Mouse (Mus musculus): ENCODE results near the gene Rfx1. TPM values are rescaled to one million over a fixed set of nuclear protein-coding genes. Genes with fewer than 3 reads are reported as not detected.

The Rfx1 gene
- polyA plus RNA-seq (2016; fragmentation: Nextera tagmentation; extraction: Ambion mirVana) = 9.7 TPM in 2 replicates

GRCm38 (mm10) chr8:84066291-84066930 is at the start of gene Rfx1:
Gene Rfx1, plus strand, starts transcription at chr8:84066834.
- Histone ChIP-seq H3K9me3 (no peaks in the 10 kb centered on the region), H3K36me3 (replicated peaks) (no peaks in the 10 kb centered on the region), H3K4me1 (peaks cover 37% of the 10 kb centered on the region), H3K27me3 (replicated peaks; ENCODE audit: low read depth, poor library complexity, severe bottlenecking) (no peaks in the 10 kb centered on the region), H3K4me3 (peak within 1 kb of the TSS; percentile 92), H3K27ac (replicated peaks) (peak within 1 kb of the TSS; percentile 97)
- WGBS = under 1% methylated on average over 51 of the region's 51 CpGs
- DNase-seq (ENCODE audit: low spot score) = peak; percentile 99

- WGBS = 89% methylated on average over 9 of the region's 9 CpGs
- peaks cover 57% of the 10 kb centered on the region for H3K27me3 ChIP-seq (replicated peaks; ENCODE audit: low read depth, poor library complexity, severe bottlenecking)
Observed at GRCm38 (mm10) chr8:84019738-84020137, 46.9 kb upstream of the Rfx1 start.

GRCm38 (mm10) chr8:84021096-84021495 is 45.5 kb upstream of the Rfx1 start, which contains the start of gene Palm3:
Gene Palm3, plus strand, starts transcription at chr8:84021471.
- Histone ChIP-seq H3K4me1 (peaks cover 43% of the 10 kb centered on the region), H3K4me3 (peak within 1 kb of the TSS; percentile 40), H3K27ac (replicated peaks) (peak within 1 kb of the TSS; percentile 61), H3K27me3 (replicated peaks; ENCODE audit: low read depth, poor library complexity, severe bottlenecking) (peaks cover 65% of the 10 kb centered on the region), H3K36me3 (replicated peaks) (no peaks in the 10 kb centered on the region), H3K9me3 (peaks cover under 1% of the 10 kb centered on the region; the same call in 1 of the 2 replicates)
- 9% methylated on average over 18 of the region's 18 CpGs for WGBS
- peak; percentile 62 for DNase-seq (ENCODE audit: low spot score)

More at GRCm38 (mm10) chr8:84019738-84020137, 46.9 kb upstream of the Rfx1 start:
- peaks cover 34% of the 10 kb centered on the region for H3K4me1 ChIP-seq
- H3K9me3 ChIP-seq = peaks cover 4% of the 10 kb centered on the region; the same call in 1 of the 2 replicates
- no peak overlapping the region for H3K27ac ChIP-seq (replicated peaks)
- no peak overlapping the region for H3K4me3 ChIP-seq
- no peaks in the 10 kb centered on the region for H3K36me3 ChIP-seq (replicated peaks)
- DNase-seq (ENCODE audit: low spot score) = no peak

- peak overlapping the region; percentile 40 for H3K4me3 ChIP-seq
- 51% methylated on average over 12 of the region's 12 CpGs for WGBS
- H3K36me3 ChIP-seq (replicated peaks) = no peaks in the 10 kb centered on the region
- no peaks in the 10 kb centered on the region for H3K9me3 ChIP-seq
- peaks cover 47% of the 10 kb centered on the region for H3K4me1 ChIP-seq
- peak overlapping the region; percentile 61 for H3K27ac ChIP-seq (replicated peaks)
- peaks cover 70% of the 10 kb centered on the region for H3K27me3 ChIP-seq (replicated peaks; ENCODE audit: low read depth, poor library complexity, severe bottlenecking)
- no peak for DNase-seq (ENCODE audit: low spot score)
Observed at GRCm38 (mm10) chr8:84021569-84021968, 45.1 kb upstream of the Rfx1 start.

GRCm38 (mm10) chr8:84023085-84023484 is 43.5 kb upstream of the Rfx1 start:
- H3K4me1 ChIP-seq = peaks cover 54% of the 10 kb centered on the region
- DNase-seq (ENCODE audit: low spot score) = no peak
- no peak overlapping the region for H3K27ac ChIP-seq (replicated peaks)
- H3K9me3 ChIP-seq = no peaks in the 10 kb centered on the region
- peaks cover 80% of the 10 kb centered on the region for H3K27me3 ChIP-seq (replicated peaks; ENCODE audit: low read depth, poor library complexity, severe bottlenecking)
- H3K36me3 ChIP-seq (replicated peaks) = no peaks in the 10 kb centered on the region
- H3K4me3 ChIP-seq = no peak overlapping the region
- 32% methylated on average over 5 of the region's 5 CpGs for WGBS

GRCm38 (mm10) chr8:84023631-84024030 is 43.0 kb upstream of the Rfx1 start:
- Histone ChIP-seq H3K27ac (replicated peaks) (no peak overlapping the region), H3K36me3 (replicated peaks) (no peaks in the 10 kb centered on the region), H3K4me3 (no peak overlapping the region), H3K4me1 (peaks cover 54% of the 10 kb centered on the region), H3K9me3 (no peaks in the 10 kb centered on the region), H3K27me3 (replicated peaks; ENCODE audit: low read depth, poor library complexity, severe bottlenecking) (peaks cover 81% of the 10 kb centered on the region)
- DNase-seq (ENCODE audit: low spot score) = no peak
- WGBS = 55% methylated on average over 1 of the region's 1 CpGs

- Histone ChIP-seq H3K36me3 (replicated peaks) (no peaks in the 10 kb centered on the region), H3K4me1 (peaks cover 54% of the 10 kb centered on the region), H3K27ac (replicated peaks) (no peak overlapping the region), H3K9me3 (no peaks in the 10 kb centered on the region), H3K4me3 (no peak overlapping the region), H3K27me3 (replicated peaks; ENCODE audit: low read depth, poor library complexity, severe bottlenecking) (peaks cover 83% of the 10 kb centered on the region)
- peak; percentile 79 for DNase-seq (ENCODE audit: low spot score)
- 13% methylated on average over 10 of the region's 10 CpGs for WGBS
Observed at GRCm38 (mm10) chr8:84024171-84024570, 42.5 kb upstream of the Rfx1 start.

- Histone ChIP-seq H3K4me1 (peaks cover 53% of the 10 kb centered on the region), H3K9me3 (no peaks in the 10 kb centered on the region), H3K27me3 (replicated peaks; ENCODE audit: low read depth, poor library complexity, severe bottlenecking) (peaks cover 68% of the 10 kb centered on the region), H3K4me3 (peak overlapping the region; percentile 67), H3K36me3 (replicated peaks) (no peaks in the 10 kb centered on the region), H3K27ac (replicated peaks) (peak overlapping the region; percentile 74)
- peak; percentile 87 for DNase-seq (ENCODE audit: low spot score)
- 2% methylated on average over 41 of the region's 41 CpGs for WGBS
Observed at GRCm38 (mm10) chr8:84025863-84026262, 40.8 kb upstream of the Rfx1 start.

GRCm38 (mm10) chr8:84027449-84027848 is 39.2 kb upstream of the Rfx1 start:
- 14% methylated on average over 10 of the region's 10 CpGs for WGBS
- peaks cover 39% of the 10 kb centered on the region for H3K4me1 ChIP-seq
- peaks cover 53% of the 10 kb centered on the region for H3K27me3 ChIP-seq (replicated peaks; ENCODE audit: low read depth, poor library complexity, severe bottlenecking)
- DNase-seq (ENCODE audit: low spot score) = no peak
- H3K9me3 ChIP-seq = no peaks in the 10 kb centered on the region
- H3K27ac ChIP-seq (replicated peaks) = no peak overlapping the region
- no peaks in the 10 kb centered on the region for H3K36me3 ChIP-seq (replicated peaks)
- no peak overlapping the region for H3K4me3 ChIP-seq

- no peaks in the 10 kb centered on the region for H3K36me3 ChIP-seq (replicated peaks)
- no peak overlapping the region for H3K27ac ChIP-seq (replicated peaks)
- 88% methylated on average over 5 of the region's 5 CpGs for WGBS
- DNase-seq (ENCODE audit: low spot score) = no peak
- H3K4me3 ChIP-seq = no peak overlapping the region
- no peaks in the 10 kb centered on the region for H3K9me3 ChIP-seq
- H3K27me3 ChIP-seq (replicated peaks; ENCODE audit: low read depth, poor library complexity, severe bottlenecking) = peaks cover 44% of the 10 kb centered on the region
- H3K4me1 ChIP-seq = peaks cover 24% of the 10 kb centered on the region
Observed at GRCm38 (mm10) chr8:84029272-84029671, 37.4 kb upstream of the Rfx1 start.

- Histone ChIP-seq H3K36me3 (replicated peaks) (no peaks in the 10 kb centered on the region), H3K9me3 (no peaks in the 10 kb centered on the region), H3K4me3 (no peak overlapping the region), H3K27ac (replicated peaks) (no peak overlapping the region), H3K27me3 (replicated peaks; ENCODE audit: low read depth, poor library complexity, severe bottlenecking) (peaks cover 32% of the 10 kb centered on the region), H3K4me1 (0 out of 2 replicates have a peak, but pooled peaks cover 2% of the 10 kb centered on the region)
- 79% methylated on average over 4 of the region's 4 CpGs for WGBS
- no peak for DNase-seq (ENCODE audit: low spot score)
Observed at GRCm38 (mm10) chr8:84032777-84033176, 33.9 kb upstream of the Rfx1 start.

GRCm38 (mm10) chr8:84038015-84038414 is 28.6 kb upstream of the Rfx1 start:
- H3K4me1 ChIP-seq = peaks cover 16% of the 10 kb centered on the region
- H3K27ac ChIP-seq (replicated peaks) = no peak overlapping the region
- no peak for DNase-seq (ENCODE audit: low spot score)
- H3K27me3 ChIP-seq (replicated peaks; ENCODE audit: low read depth, poor library complexity, severe bottlenecking) = peaks cover 67% of the 10 kb centered on the region
- H3K4me3 ChIP-seq = no peak overlapping the region
- 76% methylated on average over 5 of the region's 5 CpGs for WGBS
- no peaks in the 10 kb centered on the region for H3K36me3 ChIP-seq (replicated peaks)
- no peaks in the 10 kb centered on the region for H3K9me3 ChIP-seq

- Histone ChIP-seq H3K4me1 (peaks cover 18% of the 10 kb centered on the region), H3K36me3 (replicated peaks) (no peaks in the 10 kb centered on the region), H3K4me3 (no peak overlapping the region), H3K27ac (replicated peaks) (no peak overlapping the region), H3K9me3 (no peaks in the 10 kb centered on the region), H3K27me3 (replicated peaks; ENCODE audit: low read depth, poor library complexity, severe bottlenecking) (peaks cover 78% of the 10 kb centered on the region)
- 10% methylated on average over 5 of the region's 5 CpGs for WGBS
- DNase-seq (ENCODE audit: low spot score) = peak; percentile 86
Observed at GRCm38 (mm10) chr8:84039050-84039449, 27.6 kb upstream of the Rfx1 start.
